In the genomic region with DNA sequence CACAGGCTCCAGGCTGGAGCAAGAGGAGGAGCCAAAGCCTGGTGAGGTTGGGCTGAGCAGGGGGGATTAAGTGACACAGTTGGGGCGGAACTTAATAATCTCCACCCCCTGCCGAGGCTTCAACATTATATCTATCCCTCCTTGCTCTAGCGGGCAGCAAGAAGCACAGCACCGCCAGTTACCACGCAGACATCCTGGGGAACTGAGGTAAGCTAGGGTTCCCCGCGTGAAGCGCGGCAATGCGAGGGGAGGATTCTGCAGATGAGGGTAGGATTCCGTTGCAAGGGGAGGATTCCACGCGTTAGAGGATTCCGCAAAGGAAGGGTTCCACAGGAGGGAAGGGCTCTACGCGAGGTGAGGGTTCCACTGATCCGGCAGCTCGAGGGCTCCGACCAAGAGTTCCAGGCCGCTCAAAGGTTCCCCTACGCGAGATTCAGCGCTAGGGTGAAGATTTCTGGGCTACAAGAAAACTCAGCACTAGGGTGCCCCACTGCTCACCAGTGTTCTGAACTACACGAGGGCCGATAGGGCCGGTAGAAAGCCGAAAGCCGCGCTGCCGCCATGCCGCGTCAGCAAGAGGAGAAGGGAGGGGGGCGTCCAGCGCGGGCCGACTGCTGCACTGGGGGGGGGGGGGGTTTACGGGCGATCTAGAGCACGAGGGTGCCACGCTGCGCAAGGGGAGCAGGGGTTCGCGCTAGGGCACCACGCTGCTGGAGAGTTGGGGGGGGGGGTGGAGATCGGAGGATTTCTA, we compare ENCODE assay signal across 8 mouse cellular contexts. TPM values are rescaled to one million over a fixed set of nuclear protein-coding genes. Genes with fewer than 3 reads are reported as not detected.
DNase-seq lines count a peak whose midpoint lies in the region; ATAC-seq lines count a peak whose summit lies in the region.

No protein-coding gene starts in this region.

- H3K9ac ChIP-seq in forebrain, embryonic 15.5 days (replicated peaks), result peak overlapping the region; percentile 48

- peaks cover 11% of the 10 kb centered on the region for H3K9me3 ChIP-seq in forebrain, embryonic 15.5 days

- H3K79me2 ChIP-seq in macrophage (ENCODE audit: inconsistent target), result peaks cover 44% of the 10 kb centered on the region

- peak; percentile 82 for ATAC-seq in forebrain, embryonic 15.5 days (replicated peaks)
- peak; percentile 50 to 65 for ATAC-seq in hematopoietic stem cell, adult 5-6 weeks (replicated peaks in 1 of 2; ENCODE audit: insufficient read depth in 1 of 2, low FRiP score in 2 of 2, low TSS enrichment in 1 of 2, low read depth in 1 of 2, poor library complexity in 2 of 2, severe bottlenecking in 2 of 2)

- H3K27ac ChIP-seq in brown adipose tissue, adult 24 weeks (replicated peaks; ENCODE audit: low read depth, low read length), result peak overlapping the region; percentile 67
- H3K27ac ChIP-seq in forebrain, embryonic 15.5 days (replicated peaks), result no peak overlapping the region
- peak overlapping the region; percentile 22; the same call in 1 of the 2 replicates for H3K27ac ChIP-seq in macrophage

- peak overlapping the region; percentile 85 for H3K4me3 ChIP-seq in brown adipose tissue, adult 24 weeks (ENCODE audit: insufficient read depth, low read depth, low read length)
- peak overlapping the region; percentile 39 for H3K4me3 ChIP-seq in forebrain, embryonic 15.5 days
- peak overlapping the region; percentile 35 for H3K4me3 ChIP-seq in macrophage (ENCODE audit: inconsistent target)

- 66% methylated on average over 37 of the region's 45 CpGs for WGBS in forebrain, embryonic 15.5 days
- WGBS in macrophage (ENCODE audit: missing documents), result 29% methylated on average over 38 of the region's 45 CpGs

- peak overlapping the region; percentile 56 for H3K4me2 ChIP-seq in forebrain, embryonic 15.5 days (replicated peaks)

- no peaks in the 10 kb centered on the region for H3K27me3 ChIP-seq in forebrain, embryonic 15.5 days

- peaks cover 47% of the 10 kb centered on the region; the same call in 1 of the 2 replicates for H3K36me3 ChIP-seq in forebrain, embryonic 15.5 days
- no peaks in the 10 kb centered on the region; the same call in 1 of the 2 replicates for H3K36me3 ChIP-seq in macrophage (ENCODE audit: inconsistent target)

- peak; percentile 60 for DNase-seq in MN1 (ENCODE audit: low spot score)
- DNase-seq in layer of hippocampus, postnatal 14 days (ENCODE audit: low spot score in 2 of 2), result peak; percentile 49
- DNase-seq in retina, embryonic 14.5 days (ENCODE audit: low spot score), result peak; percentile 72
- DNase-seq in urinary bladder, postnatal 36 days (ENCODE audit: low spot score in 2 of 2), result peak; percentile 64 to 70

- H3K4me1 ChIP-seq in brown adipose tissue, adult 24 weeks (ENCODE audit: control insufficient read depth, insufficient read depth, insufficient read length, low read length), result peaks cover 31% of the 10 kb centered on the region
- no peaks in the 10 kb centered on the region; the same call in 1 of the 2 replicates for H3K4me1 ChIP-seq in forebrain, embryonic 15.5 days

RNA-seq across cellular contexts. Expression of gene Igf2r, which starts 28.1 kb away (rescaled TPM):
- polyA plus RNA-seq in brown adipose tissue, adult 24 weeks (2012; ENCODE audit: insufficient read depth, insufficient read length, missing spikeins), result 15.7 and 16.3 TPM in 2 replicates
- polyA plus RNA-seq in forebrain, embryonic 15.5 days (2015; fragmentation: Nextera tagmentation; extraction: Ambion mirVana), result 10.8 and 11.0 TPM in 2 replicates
- 17.5 and 24.6 TPM in 2 replicates for total RNA-seq in hematopoietic stem cell, adult 5-6 weeks (2017)
- 10 to 100 TPM; 28.1 TPM for total RNA-seq in layer of hippocampus, postnatal 14 days (2021)
- total RNA-seq in macrophage (2018; cell fraction: chromatin; rRNA removed), result 100 to 1,000 TPM in 9 of 26 experiments, 10 to 100 TPM in 17; 25.8 to 237 (median 74.8) TPM
- total RNA-seq in macrophage (2018; cell fraction: cytosol; rRNA removed), result 100 to 1,000 TPM in 2 of 26 experiments, 10 to 100 TPM in 24; 24.6 to 128 (median 57.7) TPM
- 100 to 1,000 TPM in 17 of 26 experiments, 10 to 100 TPM in 9; 57.0 to 215 (median 111) TPM for total RNA-seq in macrophage (2018; cell fraction: nucleus; rRNA removed)
- 44.5 to 77.5 TPM (median 67.5 TPM) in 3 replicates for polyA plus RNA-seq in macrophage (2018)

Comparison
In these comparisons a context has a peak if more than half of its experiments do, and no peak if none do; other contexts are left out.
1. H3K4me3 ChIP-seq: peak in every context shown above with its lines; median percentile 85 in brown adipose tissue, adult 24 weeks; 39 in forebrain, embryonic 15.5 days; 35 in macrophage.